Comparison of ENCODE assay signal across 10 mouse cellular contexts in the genomic region with DNA sequence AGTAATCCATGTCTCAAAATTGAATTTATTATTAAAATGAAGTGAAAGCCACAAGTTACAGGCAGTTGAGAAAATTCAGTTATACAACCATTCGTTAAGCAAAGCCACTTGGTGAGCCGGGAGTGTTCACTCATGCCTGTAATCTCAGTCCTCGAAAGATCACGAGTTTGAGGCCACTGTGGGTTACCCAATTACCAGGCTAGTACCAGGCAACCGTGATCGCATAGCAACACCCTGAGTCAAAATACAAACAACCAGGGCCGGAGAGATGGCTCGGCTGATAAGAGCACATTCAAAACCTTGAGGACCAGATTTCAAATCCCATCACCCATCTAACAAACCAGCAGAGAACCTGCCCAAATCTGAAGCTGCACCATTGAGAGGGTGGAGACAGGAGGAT. TPM values are rescaled to one million over a fixed set of nuclear protein-coding genes. Genes with fewer than 3 reads are reported as not detected.
DNase-seq lines count a peak whose midpoint lies in the region; ATAC-seq and TF ChIP-seq lines count a peak whose summit lies in the region.
"Had no signal": no experiment of that assay in that cellular context is flagged by ENCODE, and none has a peak within 500 bp of the region (broad histone marks: within the 10 kb centered on the region; RNA-seq: fewer than 3 reads in every experiment).

No protein-coding gene starts in this region.

- WGBS in liver, embryonic 16.5 days (ENCODE audit: insufficient replicate concordance): 60% methylated on average over 8 of the region's 8 CpGs
- WGBS in embryonic facial prominence, embryonic 10.5 days: 87% methylated on average over 8 of the region's 8 CpGs
- WGBS in stomach, postnatal 0 days: 65% methylated on average over 8 of the region's 8 CpGs

- H3K4me1 ChIP-seq in liver, embryonic 16.5 days (ENCODE audit: control insufficient read depth, low read depth, low read length): peaks cover 55% of the 10 kb centered on the region
- peaks cover 42% of the 10 kb centered on the region for H3K4me1 ChIP-seq in embryonic facial prominence, embryonic 10.5 days
- H3K4me1 ChIP-seq in stomach, postnatal 0 days (replicated peaks; ENCODE audit: control insufficient read depth, insufficient read depth): peaks cover 4% of the 10 kb centered on the region; the same call in 1 of the 2 replicates

- no peak for ATAC-seq in liver, embryonic 16.5 days (ENCODE audit: low read depth)
- no peak for ATAC-seq in stomach, postnatal 0 days (ENCODE audit: low FRiP score, low TSS enrichment)

- TF ChIP-seq EP300 in stomach, postnatal 0 days (optimal IDR thresholded peaks at IDR 0.05): no peak

- H3K9ac ChIP-seq in liver, embryonic 16.5 days (ENCODE audit: low read depth, low read length): no peak overlapping the region
- no peak overlapping the region for H3K9ac ChIP-seq in stomach, postnatal 0 days (ENCODE audit: low read length)
- H3K9ac ChIP-seq: lung, embryonic 14.5 days; stomach, embryonic 15.5 days had no signal

- no peak for DNase-seq in liver
- no peak for DNase-seq in embryonic facial prominence, embryonic 10.5 days (ENCODE audit: low spot score)
- DNase-seq in kidney, postnatal 10 days: peak; percentile 57
- DNase-seq in retina, embryonic 14.5 days (ENCODE audit: low spot score): peak; percentile 11
- DNase-seq in stomach, postnatal 0 days (ENCODE audit: low spot score): no peak
- DNase-seq in ovary, postnatal 14 days (ENCODE audit: low spot score): no peak
- DNase-seq: cerebellum, adult 9-11 months; lung, embryonic 14.5 days had no signal

- no peaks in the 10 kb centered on the region for H3K36me3 ChIP-seq in liver, embryonic 16.5 days (ENCODE audit: control insufficient read depth, insufficient read depth)
- H3K36me3 ChIP-seq in embryonic facial prominence, embryonic 10.5 days (replicated peaks): no peaks in the 10 kb centered on the region
- H3K36me3 ChIP-seq in stomach, postnatal 0 days (ENCODE audit: control insufficient read depth, insufficient read depth, low read length): no peaks in the 10 kb centered on the region
- H3K36me3 ChIP-seq: stomach, embryonic 15.5 days had no signal

- H3K27me3 ChIP-seq in liver, embryonic 16.5 days (ENCODE audit: control insufficient read depth, insufficient read depth, low read depth, low read length): no peaks in the 10 kb centered on the region
- no peaks in the 10 kb centered on the region for H3K27me3 ChIP-seq in embryonic facial prominence, embryonic 10.5 days (replicated peaks; ENCODE audit: low read depth, poor library complexity, severe bottlenecking)
- no peaks in the 10 kb centered on the region for H3K27me3 ChIP-seq in stomach, postnatal 0 days (ENCODE audit: control insufficient read depth, insufficient read depth, low read length)
- H3K27me3 ChIP-seq: stomach, embryonic 15.5 days had no signal

- no peaks in the 10 kb centered on the region for H3K9me3 ChIP-seq in liver, embryonic 16.5 days (replicated peaks; ENCODE audit: control insufficient read depth, low read length)
- H3K9me3 ChIP-seq in embryonic facial prominence, embryonic 10.5 days: no peaks in the 10 kb centered on the region
- no peaks in the 10 kb centered on the region for H3K9me3 ChIP-seq in stomach, postnatal 0 days (ENCODE audit: control insufficient read depth, low read length)
- H3K9me3 ChIP-seq: stomach, embryonic 15.5 days had no signal

- no peak for TF ChIP-seq CTCF in stomach, postnatal 0 days (IDR thresholded peaks at IDR 0.05; ENCODE audit: low read depth)

- peak overlapping the region; percentile 23; the same call in 1 of the 2 replicates for H3K27ac ChIP-seq in liver, embryonic 16.5 days (ENCODE audit: low read length)
- H3K27ac ChIP-seq in embryonic facial prominence, embryonic 10.5 days (replicated peaks): peak overlapping the region; percentile 98
- H3K27ac ChIP-seq in stomach, postnatal 0 days (replicated peaks): no peak overlapping the region; the same call in 1 of the 2 replicates

- H3K4me2 ChIP-seq in liver, embryonic 16.5 days (ENCODE audit: low read depth, low read length): no peak overlapping the region
- no peak overlapping the region for H3K4me2 ChIP-seq in stomach, postnatal 0 days (replicated peaks; ENCODE audit: low read depth)
- H3K4me2 ChIP-seq: lung, embryonic 14.5 days; stomach, embryonic 15.5 days had no signal

- no peak overlapping the region for H3K4me3 ChIP-seq in liver, embryonic 16.5 days (ENCODE audit: low read depth, low read length)
- H3K4me3 ChIP-seq in embryonic facial prominence, embryonic 10.5 days: no peak overlapping the region
- no peak overlapping the region for H3K4me3 ChIP-seq in stomach, postnatal 0 days (ENCODE audit: low read depth, low read length)
- H3K4me3 ChIP-seq: stomach, embryonic 15.5 days had no signal

RNA-seq across cellular contexts. Expression of a gene that starts 40.9 kb away (rescaled TPM):
- 15.9 and 18.0 TPM in 2 replicates for polyA plus RNA-seq in liver, embryonic 16.5 days (2015; fragmentation: Nextera tagmentation; extraction: Ambion mirVana)
- 48.0 and 50.9 TPM in 2 replicates for polyA plus RNA-seq in embryonic facial prominence, embryonic 10.5 days (2016; fragmentation: Nextera tagmentation; extraction: Ambion mirVana)
- 8.4 and 9.5 TPM in 2 replicates for polyA plus RNA-seq in stomach, postnatal 0 days (2015; fragmentation: Nextera tagmentation; extraction: Ambion mirVana)

RNA-seq across cellular contexts. Expression of a gene that starts 49.7 kb away (rescaled TPM):
- 0.27 and 0.45 TPM in 2 replicates for polyA plus RNA-seq in liver, embryonic 16.5 days (2015; fragmentation: Nextera tagmentation; extraction: Ambion mirVana)
- polyA plus RNA-seq in embryonic facial prominence, embryonic 10.5 days (2016; fragmentation: Nextera tagmentation; extraction: Ambion mirVana): 0.15 TPM in 1 of 2 replicates, not detected in the other
- 0.05 TPM in 1 of 2 replicates, not detected in the other for polyA plus RNA-seq in stomach, postnatal 0 days (2015; fragmentation: Nextera tagmentation; extraction: Ambion mirVana)
- polyA plus RNA-seq: lung, embryonic 14.5 days; stomach, embryonic 15.5 days had no signal

Comparison
In these comparisons a context has a peak if more than half of its experiments do, and no peak if none do; other contexts are left out.
1. DNase-seq: peak in kidney, postnatal 10 days (single experiment) and retina, embryonic 14.5 days (single experiment); none in liver (single experiment), embryonic facial prominence, embryonic 10.5 days (single experiment), stomach, postnatal 0 days (single experiment) and ovary, postnatal 14 days (single experiment).